Mouse (Mus musculus) thymus, adult 2 months (tissue): Measurements from ENCODE around the gene Gm10203. TPM values are rescaled to one million over a fixed set of nuclear protein-coding genes. Genes with fewer than 3 reads are reported as not detected.
"Not testable (repeated sequence)": the region's sequence is repeated elsewhere in the genome, so short reads cannot be mapped to it uniquely, and the experiment has no call there.

Experiments
- DNase-seq: peaks from one replicate; pipeline ENCODE4 v3.0.0; 2021
- H3K27ac ChIP-seq: fragments of 200-500 bp; 2 replicates; pipeline ENCODE4 v1.5.1; 2012; ENCODE audit warnings: low read length, control low read depth; ENCODE audit not compliant: control insufficient read depth, insufficient read depth
- H3K27me3 ChIP-seq: fragments of 200-500 bp; 2 replicates; pipeline ENCODE4 v1.6.1; 2012; ENCODE audit warnings: mild to moderate bottlenecking, low read length, moderate library complexity, mixed read lengths; ENCODE audit not compliant: control insufficient read depth, insufficient read depth
- H3K36me3 ChIP-seq: fragments of 200-500 bp; 2 replicates; pipeline ENCODE4 v1.6.1; 2012; ENCODE audit warnings: mild to moderate bottlenecking, low read length, moderate library complexity; ENCODE audit not compliant: control insufficient read depth, insufficient read depth
- H3K4me1 ChIP-seq: fragments of 200-500 bp; replicated peaks from 2 replicates; pipeline ENCODE4 v1.6.1; 2012; ENCODE audit warnings: low read length; ENCODE audit not compliant: control insufficient read depth, insufficient read depth
- H3K4me3 ChIP-seq: fragments of 200-500 bp; 2 replicates; pipeline ENCODE4 v1.5.1; 2012; ENCODE audit warnings: mild to moderate bottlenecking, low read length, control low read depth, moderate library complexity; ENCODE audit not compliant: control insufficient read depth, insufficient read depth
- CTCF ChIP-seq: fragments of 200-500 bp; IDR thresholded peaks from 2 replicates; pipeline ENCODE4 v1.5.1; 2012; ENCODE audit warnings: mild to moderate bottlenecking, control low read depth, low read length, moderate library complexity, borderline replicate concordance; ENCODE audit not compliant: control insufficient read depth, poor library complexity, insufficient read depth; ENCODE audit errors: extremely low read depth
- POLR2A ChIP-seq: fragments of 200-500 bp; IDR thresholded peaks from 2 replicates; pipeline ENCODE4 v1.6.1; 2012; ENCODE audit warnings: mild to moderate bottlenecking, low read length, control low read depth, moderate library complexity; ENCODE audit not compliant: control insufficient read depth, poor library complexity, insufficient read depth; ENCODE audit errors: extremely low read depth
- WGBS: fragments of 180-500 bp; shearing (Covaris S2); methylation state at CpG from one replicate; pipeline ENCODE4 v1.1.7; 2018; 5-methylcytosine and 5-hydroxymethylcytosine counted together
- polyA plus RNA-seq: library from polyadenylated mRNA; depleted of rRNA; stranded (reverse); fragments of >200 nt; gene quantifications from 2 replicates; pipeline ENCODE4 v1.2.3, GENCODE M21; 2012

Gene Gm10203
- polyA plus RNA-seq, 1 experiment, result not detected

DNA sequence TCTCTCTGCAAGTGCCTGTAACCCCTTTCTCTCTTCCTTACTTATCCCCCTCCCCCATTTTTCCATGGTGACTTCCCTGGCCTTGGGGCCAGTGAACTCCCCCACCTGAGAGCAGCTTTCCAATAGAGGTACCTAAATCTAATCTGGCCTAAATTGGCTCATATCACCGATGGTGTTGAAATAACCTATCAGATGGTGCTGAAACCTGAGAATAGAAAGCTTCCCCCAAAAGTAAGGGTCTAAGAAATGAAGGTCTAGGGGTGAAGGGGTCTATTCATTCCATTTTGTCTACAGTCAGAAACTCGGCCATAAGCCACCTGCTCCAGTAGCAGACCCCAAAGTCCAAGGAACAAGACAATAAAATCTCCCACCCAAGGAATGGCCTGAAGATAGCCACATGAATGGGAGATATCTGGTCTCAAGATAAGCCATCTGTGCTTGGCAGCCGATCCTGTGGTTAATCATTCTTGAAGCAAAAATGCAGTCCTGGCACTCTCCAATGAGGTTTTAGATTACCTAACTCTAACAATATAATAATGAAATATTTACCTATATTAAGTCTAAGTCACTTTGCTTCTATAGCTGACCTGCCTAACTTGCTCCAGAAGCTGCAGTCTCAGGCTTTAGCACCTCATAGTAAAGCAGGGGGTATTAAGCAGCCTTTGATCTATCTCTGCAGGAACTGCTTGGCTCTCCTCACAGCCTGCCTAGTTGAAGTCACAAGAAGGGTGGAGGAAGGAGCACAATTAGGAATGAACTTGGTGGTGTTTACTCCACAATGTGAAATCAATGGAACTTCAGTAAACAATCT, 25.3 kb downstream of the Gm10203 start:
- Histone ChIP-seq H3K4me1 (no peaks in the 10 kb centered on the region), H3K36me3 (no peaks in the 10 kb centered on the region; the same call in 1 of the 2 replicates), H3K27me3 (no peaks in the 10 kb centered on the region), H3K4me3 (no peak overlapping the region), H3K27ac (no peak overlapping the region)
- 76% methylated on average over 3 of the region's 3 CpGs for WGBS
- TF ChIP-seq POLR2A (no peak), CTCF (no peak)
- DNase-seq, result no peak

DNA sequence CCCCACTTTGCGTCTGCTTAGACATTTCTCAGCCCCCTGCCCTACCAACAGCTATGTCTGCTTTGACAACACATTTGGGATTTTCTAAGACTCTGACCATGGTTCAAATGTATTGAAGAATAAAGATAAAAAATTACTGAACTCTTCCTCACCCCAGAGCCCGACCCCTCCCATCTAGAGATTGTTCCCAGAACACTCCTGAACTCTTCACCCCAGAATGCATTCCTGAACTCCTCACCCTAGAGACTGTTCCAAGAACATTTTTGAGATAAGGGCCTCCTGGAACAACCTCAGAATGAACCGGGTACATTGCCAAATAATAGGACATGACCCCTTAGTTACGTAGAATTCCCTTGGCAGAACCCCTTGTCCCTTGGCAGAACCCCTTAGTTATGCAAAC, 37.1 kb downstream of the Gm10203 start:
- H3K4me1 ChIP-seq, H3K27ac ChIP-seq, DNase-seq, H3K27me3 ChIP-seq, H3K4me3 ChIP-seq, H3K36me3 ChIP-seq: not testable (repeated sequence)
- 97% methylated on average over 4 of the region's 4 CpGs for WGBS

DNA sequence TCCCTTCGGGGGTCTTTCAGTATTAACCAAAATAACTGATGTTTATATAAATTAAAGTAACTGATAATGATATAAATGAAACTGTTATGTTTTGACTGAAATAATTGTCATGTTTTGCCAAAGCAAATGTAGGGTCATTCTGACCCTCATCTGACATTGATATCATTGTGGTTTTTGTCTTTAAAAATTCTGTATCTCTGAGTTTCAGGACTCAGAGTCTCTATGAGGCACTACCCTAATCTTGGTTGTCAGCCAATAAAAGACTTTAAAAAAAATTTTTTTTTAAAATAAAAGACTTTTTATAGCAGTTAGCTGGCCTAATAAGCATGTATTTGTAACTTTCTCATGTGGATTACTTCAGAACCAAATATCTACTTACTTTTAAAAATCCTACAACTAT, 37.7 kb downstream of the Gm10203 start:
- Histone ChIP-seq H3K27me3 (no peaks in the 10 kb centered on the region), H3K36me3 (peaks cover 9% of the 10 kb centered on the region), H3K4me1 (no peaks in the 10 kb centered on the region), H3K4me3 (no peak overlapping the region), H3K27ac (no peak overlapping the region)
- WGBS, result 100% methylated on average over 1 of the region's 1 CpGs
- TF ChIP-seq CTCF, result no peak
- TF ChIP-seq POLR2A, result no peak
- DNase-seq, result no peak

DNA sequence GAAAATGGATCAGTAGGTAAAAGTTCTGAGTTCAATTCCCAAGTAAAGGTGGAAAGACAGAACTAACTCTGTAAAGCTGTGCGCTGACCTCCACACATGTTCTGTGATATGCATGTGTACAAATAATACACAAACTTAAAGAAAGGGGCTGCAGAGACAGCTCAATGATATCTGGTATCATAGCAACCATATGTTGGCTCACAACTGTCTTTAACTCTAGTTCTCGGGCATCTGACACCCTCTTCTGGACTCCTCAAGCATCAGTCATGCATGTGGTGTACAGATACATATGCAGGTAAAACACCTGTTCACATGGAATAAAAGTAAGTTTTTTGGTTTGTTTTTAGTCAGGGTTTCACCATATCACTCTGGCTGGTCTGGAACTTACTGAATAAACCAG, 38.5 kb downstream of the Gm10203 start:
- peaks cover 9% of the 10 kb centered on the region for H3K36me3 ChIP-seq
- TF ChIP-seq POLR2A (no peak), CTCF (no peak)
- no peak for DNase-seq
- H3K27ac ChIP-seq, result no peak overlapping the region
- no peaks in the 10 kb centered on the region for H3K4me1 ChIP-seq
- H3K4me3 ChIP-seq, result no peak overlapping the region
- 98% methylated on average over 2 of the region's 2 CpGs for WGBS
- no peaks in the 10 kb centered on the region for H3K27me3 ChIP-seq

DNA sequence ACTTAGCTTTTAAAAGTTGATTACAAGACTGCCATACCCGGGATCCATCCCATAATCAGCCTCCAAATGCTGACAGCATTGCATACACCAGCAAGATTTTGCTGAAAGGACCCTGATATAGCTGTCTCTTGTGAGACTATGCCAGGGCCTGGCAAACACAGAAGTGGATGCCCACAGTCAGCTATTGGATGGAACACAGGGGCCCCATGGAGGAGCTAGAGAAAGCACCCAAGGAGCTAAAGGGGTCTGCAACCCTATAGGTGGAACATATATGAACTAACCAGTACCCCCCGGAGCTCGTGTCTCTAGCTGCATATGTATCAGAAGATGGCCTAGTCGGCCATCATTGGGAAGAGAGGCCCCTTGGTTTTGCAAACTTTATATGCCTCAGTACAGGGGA, 40.0 kb downstream of the Gm10203 start:
- WGBS, result 99% methylated on average over 4 of the region's 4 CpGs
- H3K36me3 ChIP-seq, H3K4me1 ChIP-seq, H3K27ac ChIP-seq, H3K27me3 ChIP-seq, H3K4me3 ChIP-seq, DNase-seq: not testable (repeated sequence)

DNA sequence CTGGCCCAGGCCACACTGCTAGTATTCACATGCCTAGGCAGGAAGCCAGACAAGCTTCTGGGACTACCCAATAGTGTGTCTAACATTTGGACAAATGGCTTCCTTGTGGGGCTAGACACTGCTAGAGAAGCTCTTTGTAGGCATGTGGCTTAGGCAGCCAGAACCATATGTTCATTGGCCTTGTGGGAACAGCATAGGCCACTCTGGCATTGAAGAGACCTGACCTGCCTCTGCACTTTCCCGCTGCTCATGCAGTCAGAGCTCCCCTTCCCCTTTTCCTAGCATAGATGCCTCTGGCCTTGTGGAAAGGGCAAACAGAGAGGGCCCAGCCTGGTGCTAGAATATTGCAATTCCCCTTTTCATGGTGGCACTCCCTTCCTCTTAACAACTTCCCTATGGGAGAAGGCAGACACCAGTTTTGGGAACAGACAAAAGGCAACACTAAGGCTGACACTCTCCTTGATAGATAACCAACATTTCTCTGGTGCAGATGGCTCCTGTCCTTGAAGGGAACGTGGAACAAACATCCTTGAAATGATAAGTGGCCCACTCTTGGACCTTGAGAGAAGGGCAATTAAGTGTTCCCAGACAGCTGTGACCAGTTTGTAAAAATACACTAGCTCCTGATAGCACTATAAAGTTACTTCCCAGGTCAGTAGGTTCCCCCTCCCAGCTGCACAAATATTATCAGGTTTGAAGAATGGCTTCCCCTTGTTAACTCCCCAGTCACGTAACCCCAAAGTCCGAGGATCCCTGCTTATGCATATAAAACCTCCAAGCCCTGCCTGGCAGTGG, 44.1 kb downstream of the Gm10203 start:
- TF ChIP-seq POLR2A (no peak), CTCF (no peak)
- no peaks in the 10 kb centered on the region for H3K27me3 ChIP-seq
- H3K4me3 ChIP-seq, result no peak overlapping the region
- no peak for DNase-seq
- no peak overlapping the region for H3K27ac ChIP-seq
- peaks cover 29% of the 10 kb centered on the region for H3K36me3 ChIP-seq
- H3K4me1 ChIP-seq, result no peaks in the 10 kb centered on the region
- 97% methylated on average over 4 of the region's 4 CpGs for WGBS

DNA sequence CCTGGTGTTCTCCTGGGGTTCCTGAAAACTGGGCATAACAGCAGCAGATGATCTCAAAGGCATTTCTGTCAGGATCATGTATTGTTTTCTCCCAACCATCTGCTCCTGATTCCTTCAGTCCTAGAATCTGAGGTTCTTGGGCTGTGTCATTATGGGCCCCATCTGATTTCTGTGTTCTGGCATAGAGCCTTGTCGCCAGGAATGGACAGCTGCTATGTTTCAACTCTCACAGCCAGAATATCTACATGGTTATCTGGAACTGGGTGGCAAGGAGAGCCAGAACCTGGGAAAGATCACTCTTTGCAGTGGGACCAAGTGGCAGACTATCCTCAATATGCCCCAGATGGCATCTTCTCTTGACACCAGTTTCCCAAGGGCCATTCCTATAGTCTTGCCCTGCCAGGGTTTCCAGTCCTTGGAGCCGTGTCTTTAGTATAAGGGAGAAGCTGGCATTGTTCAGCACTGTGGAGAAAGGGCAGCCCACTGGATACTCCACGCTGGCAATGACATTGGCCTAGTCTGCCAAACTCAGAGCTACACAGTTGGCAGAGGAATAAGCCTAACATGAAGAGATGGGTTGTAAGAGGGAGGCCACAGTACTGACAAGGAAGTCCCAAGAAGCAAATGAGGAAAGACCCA, 45.1 kb downstream of the Gm10203 start:
- H3K4me1 ChIP-seq, result no peaks in the 10 kb centered on the region
- no peak overlapping the region for H3K4me3 ChIP-seq
- 96% methylated on average over 3 of the region's 3 CpGs for WGBS
- no peak for TF ChIP-seq CTCF
- TF ChIP-seq POLR2A, result no peak
- no peak overlapping the region for H3K27ac ChIP-seq
- DNase-seq, result no peak
- H3K27me3 ChIP-seq, result no peaks in the 10 kb centered on the region
- peaks cover 37% of the 10 kb centered on the region for H3K36me3 ChIP-seq
